Mouse (Mus musculus): ENCODE measurements around the gene Bcorl1. TPM values are rescaled to one million over a fixed set of nuclear protein-coding genes. Genes with fewer than 3 reads are reported as not detected.

Bcorl1 gene
- polyA plus RNA-seq, 1 experiment from 2014 or later = 7.9 TPM

- Histone ChIP-seq H3K36me3 (ENCODE audit: control insufficient read depth, insufficient read depth, low read length) (no peaks in the 10 kb centered on the region), H3K4me3 (replicated peaks; ENCODE audit: low read depth, low read length) (no peak overlapping the region), H3K4me2 (ENCODE audit: low read length) (no peak overlapping the region), H3K4me1 (ENCODE audit: control insufficient read depth, insufficient read depth, low read length) (no peaks in the 10 kb centered on the region), H3K27me3 (ENCODE audit: control insufficient read depth, insufficient read depth, low read length) (no peaks in the 10 kb centered on the region), H3K27ac (replicated peaks; ENCODE audit: low read depth, low read length) (no peak overlapping the region), H3K9me3 (ENCODE audit: control insufficient read depth, low read length) (no peaks in the 10 kb centered on the region), H3K9ac (replicated peaks; ENCODE audit: low read length) (no peak overlapping the region)
- DNase-seq (no peak), ATAC-seq (ENCODE audit: low FRiP score, low TSS enrichment) (no peak)
- WGBS = 76% methylated on average over 6 of the region's 6 CpGs
These were observed 71.5 kb downstream of the Bcorl1 start for GRCm38 (mm10) chrX:48412629-48413028.

GRCm38 (mm10) chrX:48414291-48414690 lies 73.1 kb downstream of the Bcorl1 start:
- Histone ChIP-seq H3K27me3 (ENCODE audit: control insufficient read depth, insufficient read depth, low read length) (no peaks in the 10 kb centered on the region), H3K4me2 (ENCODE audit: low read length) (no peak overlapping the region), H3K27ac (replicated peaks; ENCODE audit: low read depth, low read length) (no peak overlapping the region), H3K4me1 (ENCODE audit: control insufficient read depth, insufficient read depth, low read length) (no peaks in the 10 kb centered on the region), H3K36me3 (ENCODE audit: control insufficient read depth, insufficient read depth, low read length) (no peaks in the 10 kb centered on the region), H3K9ac (replicated peaks; ENCODE audit: low read length) (no peak overlapping the region), H3K4me3 (replicated peaks; ENCODE audit: low read depth, low read length) (no peak overlapping the region), H3K9me3 (ENCODE audit: control insufficient read depth, low read length) (no peaks in the 10 kb centered on the region)
- DNase-seq (no peak), ATAC-seq (ENCODE audit: low FRiP score, low TSS enrichment) (no peak)
- 89% methylated on average over 5 of the region's 5 CpGs for WGBS

GRCm38 (mm10) chrX:48418417-48418816 lies 77.3 kb downstream of the Bcorl1 start:
- H3K4me1 ChIP-seq (ENCODE audit: control insufficient read depth, insufficient read depth, low read length) = no peaks in the 10 kb centered on the region
- WGBS = 82% methylated on average over 2 of the region's 2 CpGs
- ATAC-seq (ENCODE audit: low FRiP score, low TSS enrichment) = no peak

GRCm38 (mm10) chrX:48422986-48423385 lies 81.8 kb downstream of the Bcorl1 start:
- no peak overlapping the region for H3K4me2 ChIP-seq (ENCODE audit: low read length)
- peak; percentile 80 for DNase-seq
- no peaks in the 10 kb centered on the region for H3K4me1 ChIP-seq (ENCODE audit: control insufficient read depth, insufficient read depth, low read length)
- H3K9me3 ChIP-seq (ENCODE audit: control insufficient read depth, low read length) = no peaks in the 10 kb centered on the region
- H3K36me3 ChIP-seq (ENCODE audit: control insufficient read depth, insufficient read depth, low read length) = no peaks in the 10 kb centered on the region
- ATAC-seq (ENCODE audit: low FRiP score, low TSS enrichment) = no peak
- H3K27me3 ChIP-seq (ENCODE audit: control insufficient read depth, insufficient read depth, low read length) = no peaks in the 10 kb centered on the region
- 37% methylated on average over 4 of the region's 4 CpGs for WGBS
- no peak overlapping the region for H3K9ac ChIP-seq (replicated peaks; ENCODE audit: low read length)
- H3K4me3 ChIP-seq (replicated peaks; ENCODE audit: low read depth, low read length) = no peak overlapping the region
- no peak overlapping the region for H3K27ac ChIP-seq (replicated peaks; ENCODE audit: low read depth, low read length)

More at GRCm38 (mm10) chrX:48418417-48418816, 77.3 kb downstream of the Bcorl1 start:
- H3K9ac ChIP-seq (replicated peaks; ENCODE audit: low read length) = no peak overlapping the region
- no peak overlapping the region for H3K4me2 ChIP-seq (ENCODE audit: low read length)
- no peak for DNase-seq
- no peaks in the 10 kb centered on the region for H3K27me3 ChIP-seq (ENCODE audit: control insufficient read depth, insufficient read depth, low read length)
- H3K9me3 ChIP-seq (ENCODE audit: control insufficient read depth, low read length) = no peaks in the 10 kb centered on the region
- no peak overlapping the region for H3K27ac ChIP-seq (replicated peaks; ENCODE audit: low read depth, low read length)
- no peak overlapping the region for H3K4me3 ChIP-seq (replicated peaks; ENCODE audit: low read depth, low read length)
- H3K36me3 ChIP-seq (ENCODE audit: control insufficient read depth, insufficient read depth, low read length) = no peaks in the 10 kb centered on the region

GRCm38 (mm10) chrX:48423671-48424070 lies 82.5 kb downstream of the Bcorl1 start:
- no peak overlapping the region for H3K4me3 ChIP-seq (replicated peaks; ENCODE audit: low read depth, low read length)
- no peak overlapping the region for H3K9ac ChIP-seq (replicated peaks; ENCODE audit: low read length)
- 83% methylated on average over 1 of the region's 1 CpGs for WGBS
- no peaks in the 10 kb centered on the region for H3K36me3 ChIP-seq (ENCODE audit: control insufficient read depth, insufficient read depth, low read length)
- ATAC-seq (ENCODE audit: low FRiP score, low TSS enrichment) (no peak), DNase-seq (no peak)
- H3K4me1 ChIP-seq (ENCODE audit: control insufficient read depth, insufficient read depth, low read length) = no peaks in the 10 kb centered on the region
- H3K27ac ChIP-seq (replicated peaks; ENCODE audit: low read depth, low read length) = no peak overlapping the region
- no peaks in the 10 kb centered on the region for H3K9me3 ChIP-seq (ENCODE audit: control insufficient read depth, low read length)
- H3K4me2 ChIP-seq (ENCODE audit: low read length) = no peak overlapping the region
- no peaks in the 10 kb centered on the region for H3K27me3 ChIP-seq (ENCODE audit: control insufficient read depth, insufficient read depth, low read length)

GRCm38 (mm10) chrX:48424583-48424982 lies 83.4 kb downstream of the Bcorl1 start:
- no peak overlapping the region for H3K9ac ChIP-seq (replicated peaks; ENCODE audit: low read length)
- ATAC-seq (ENCODE audit: low FRiP score, low TSS enrichment) = no peak
- H3K4me3 ChIP-seq (replicated peaks; ENCODE audit: low read depth, low read length) = no peak overlapping the region
- H3K9me3 ChIP-seq (ENCODE audit: control insufficient read depth, low read length) = no peaks in the 10 kb centered on the region
- H3K27ac ChIP-seq (replicated peaks; ENCODE audit: low read depth, low read length) = no peak overlapping the region
- H3K27me3 ChIP-seq (ENCODE audit: control insufficient read depth, insufficient read depth, low read length) = no peaks in the 10 kb centered on the region
- no peaks in the 10 kb centered on the region for H3K4me1 ChIP-seq (ENCODE audit: control insufficient read depth, insufficient read depth, low read length)
- no peaks in the 10 kb centered on the region for H3K36me3 ChIP-seq (ENCODE audit: control insufficient read depth, insufficient read depth, low read length)
- no peak for DNase-seq
- H3K4me2 ChIP-seq (ENCODE audit: low read length) = no peak overlapping the region
- 59% methylated on average over 3 of the region's 3 CpGs for WGBS

- H3K4me3 ChIP-seq (replicated peaks; ENCODE audit: low read depth, low read length) = no peak overlapping the region
- H3K4me1 ChIP-seq (ENCODE audit: control insufficient read depth, insufficient read depth, low read length) = no peaks in the 10 kb centered on the region
- no peak overlapping the region for H3K27ac ChIP-seq (replicated peaks; ENCODE audit: low read depth, low read length)
- DNase-seq (no peak), ATAC-seq (ENCODE audit: low FRiP score, low TSS enrichment) (no peak)
- WGBS = 79% methylated on average over 7 of the region's 7 CpGs
- no peaks in the 10 kb centered on the region for H3K27me3 ChIP-seq (ENCODE audit: control insufficient read depth, insufficient read depth, low read length)
- no peak overlapping the region for H3K4me2 ChIP-seq (ENCODE audit: low read length)
- H3K36me3 ChIP-seq (ENCODE audit: control insufficient read depth, insufficient read depth, low read length) = no peaks in the 10 kb centered on the region
- no peak overlapping the region for H3K9ac ChIP-seq (replicated peaks; ENCODE audit: low read length)
- no peaks in the 10 kb centered on the region for H3K9me3 ChIP-seq (ENCODE audit: control insufficient read depth, low read length)
These were observed 84.1 kb downstream of the Bcorl1 start for GRCm38 (mm10) chrX:48425280-48425679.

GRCm38 (mm10) chrX:48428241-48428640 lies 87.1 kb downstream of the Bcorl1 start:
- Histone ChIP-seq H3K4me2 (ENCODE audit: low read length) (no peak overlapping the region), H3K27ac (replicated peaks; ENCODE audit: low read depth, low read length) (no peak overlapping the region), H3K4me3 (replicated peaks; ENCODE audit: low read depth, low read length) (no peak overlapping the region), H3K9ac (replicated peaks; ENCODE audit: low read length) (no peak overlapping the region), H3K9me3 (ENCODE audit: control insufficient read depth, low read length) (no peaks in the 10 kb centered on the region), H3K36me3 (ENCODE audit: control insufficient read depth, insufficient read depth, low read length) (no peaks in the 10 kb centered on the region), H3K4me1 (ENCODE audit: control insufficient read depth, insufficient read depth, low read length) (no peaks in the 10 kb centered on the region), H3K27me3 (ENCODE audit: control insufficient read depth, insufficient read depth, low read length) (no peaks in the 10 kb centered on the region)
- DNase-seq (no peak), ATAC-seq (ENCODE audit: low FRiP score, low TSS enrichment) (no peak)
- 77% methylated on average over 6 of the region's 6 CpGs for WGBS

- no peaks in the 10 kb centered on the region for H3K9me3 ChIP-seq (ENCODE audit: control insufficient read depth, low read length)
- no peak overlapping the region for H3K9ac ChIP-seq (replicated peaks; ENCODE audit: low read length)
- no peak overlapping the region for H3K4me3 ChIP-seq (replicated peaks; ENCODE audit: low read depth, low read length)
- no peaks in the 10 kb centered on the region for H3K27me3 ChIP-seq (ENCODE audit: control insufficient read depth, insufficient read depth, low read length)
- H3K36me3 ChIP-seq (ENCODE audit: control insufficient read depth, insufficient read depth, low read length) = no peaks in the 10 kb centered on the region
- H3K27ac ChIP-seq (replicated peaks; ENCODE audit: low read depth, low read length) = no peak overlapping the region
- H3K4me1 ChIP-seq (ENCODE audit: control insufficient read depth, insufficient read depth, low read length) = no peaks in the 10 kb centered on the region
- ATAC-seq (ENCODE audit: low FRiP score, low TSS enrichment) = no peak
- no peak for DNase-seq
- no peak overlapping the region for H3K4me2 ChIP-seq (ENCODE audit: low read length)
- 86% methylated on average over 8 of the region's 8 CpGs for WGBS
These were observed 87.5 kb downstream of the Bcorl1 start for GRCm38 (mm10) chrX:48428642-48429041.

Measured in midbrain, embryonic 14.5 days (tissue).